Mouse (Mus musculus): ENCODE measurements around the gene Gm17455.

DNA sequence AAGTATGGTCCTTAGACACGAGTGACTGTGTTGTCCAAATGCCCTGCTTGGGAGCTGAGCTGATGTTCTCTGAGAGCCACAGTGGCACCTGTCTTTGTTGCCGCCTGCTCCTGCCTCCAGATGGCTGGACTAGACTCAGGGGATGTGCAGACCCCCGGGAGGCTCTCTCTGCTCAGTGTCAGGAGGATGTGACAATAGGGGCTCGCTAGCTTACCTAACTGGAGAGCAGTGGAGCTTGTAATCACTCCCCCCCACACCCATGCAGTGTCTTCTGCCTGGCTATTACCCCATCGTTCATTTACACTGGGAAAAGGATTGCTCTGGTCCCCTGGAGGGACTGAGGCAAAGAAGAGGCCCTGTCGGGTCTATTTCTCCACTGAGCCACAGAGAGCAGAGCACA lies 31.1 kb downstream of the Gm17455 start:
- no peak for TF ChIP-seq CTCF (IDR thresholded peaks at IDR 0.05; ENCODE audit: low read depth)
- no peak for TF ChIP-seq EP300 (IDR thresholded peaks at IDR 0.05; ENCODE audit: low read depth)

Data from liver, embryonic 14.5 days (tissue).